Mouse (Mus musculus) ES-E14 (cell line): ENCODE data around the gene Tenm2. TPM values are rescaled to one million over a fixed set of nuclear protein-coding genes. Genes with fewer than 3 reads are reported as not detected.

Experiments
- DNase-seq: peaks from one replicate; pipeline ENCODE4 v3.0.0-alpha.2; 2013; ENCODE audit warnings: low read depth, low spot score
- H3K27ac ChIP-seq: 2 replicates; pipeline ENCODE4 v1.5.1; 2012; ENCODE audit warnings: low read depth, mild to moderate bottlenecking, low read length, moderate library complexity, mixed read lengths; ENCODE audit not compliant: poor library complexity, insufficient read depth, severe bottlenecking
- H3K36me3 ChIP-seq: 2 replicates; pipeline ENCODE4 v1.6.1; 2012; ENCODE audit warnings: mild to moderate bottlenecking, low read length, moderate library complexity, mixed read lengths; ENCODE audit not compliant: control insufficient read depth, poor library complexity, insufficient read depth, severe bottlenecking
- H3K4me1 ChIP-seq, 2 experiments: fragments of 150-350 bp in 1 of 2; sonication (generic) in 1 of 2; 2 replicates each; pipeline ENCODE4 v1.6.1; 2012; ENCODE audit warnings: low read length in 2 of 2, mild to moderate bottlenecking in 1 of 2, mixed read lengths in 1 of 2; ENCODE audit not compliant: control insufficient read depth in 2 of 2, insufficient read depth in 2 of 2, poor library complexity in 1 of 2
- H3K4me3 ChIP-seq, 2 experiments: fragments of 150-350 bp in 1 of 2; sonication (generic) in 1 of 2; 2 replicates each; pipeline ENCODE4 v1.5.1; 2012; ENCODE audit warnings: low read length in 2 of 2, low read depth in 1 of 2, mild to moderate bottlenecking in 1 of 2, mixed read lengths in 1 of 2; ENCODE audit not compliant: insufficient read depth in 1 of 2, poor library complexity in 1 of 2, severe bottlenecking in 1 of 2
- H3K9ac ChIP-seq: 2 replicates; pipeline ENCODE4 v1.6.1; 2012; ENCODE audit warnings: low read depth, mild to moderate bottlenecking, low read length, mixed read lengths; ENCODE audit not compliant: poor library complexity, insufficient read depth, severe bottlenecking
- H3K9me3 ChIP-seq: fragments of 150-350 bp; sonication (generic); 2 replicates; pipeline ENCODE4 v1.6.1; 2012; ENCODE audit warnings: low read depth, mild to moderate bottlenecking, low read length; ENCODE audit not compliant: control insufficient read depth, insufficient read depth
- CHD2 ChIP-seq: IDR thresholded peaks from 2 replicates; pipeline ENCODE4 v1.6.1; 2014; ENCODE audit warnings: mild to moderate bottlenecking, low read depth, low read length, inconsistent platforms
- HCFC1 ChIP-seq: IDR thresholded peaks from 2 replicates; pipeline ENCODE4 v1.6.1; 2012; ENCODE audit warnings: low read length, inconsistent platforms, borderline replicate concordance; ENCODE audit not compliant: insufficient read depth
- MAFK ChIP-seq: IDR thresholded peaks from 2 replicates; pipeline ENCODE4 v1.6.1; 2014; ENCODE audit warnings: mild to moderate bottlenecking, low read depth, low read length, inconsistent platforms; ENCODE audit not compliant: insufficient read depth
- ZC3H11A ChIP-seq: IDR thresholded peaks from 2 replicates; pipeline ENCODE4 v1.6.1; 2012; ENCODE audit warnings: low read depth, mild to moderate bottlenecking, inconsistent platforms, low read length, borderline replicate concordance
- ZNF384 ChIP-seq: IDR thresholded peaks from 2 replicates; pipeline ENCODE4 v1.6.1; 2012; ENCODE audit warnings: low read depth, low read length, inconsistent platforms
- in situ Hi-C, 2 experiments: fragments of 600-800 bp; cut with MboI; formaldehyde crosslinking; loops; one replicate each; pipeline ENCODE4 v1.15.1; 2025; ENCODE audit warnings: low sequenced_read_pairs in 2 of 2, inconsistent platforms in 1 of 2; ENCODE audit not compliant: unreplicated experiment in 2 of 2
- total RNA-seq: library from RNA; depleted of rRNA; stranded (reverse); fragments of 300-350 nt; gene quantifications from 2 replicates; pipeline ENCODE4 v1.2.3, GENCODE M21; 2012

Gene Tenm2
- total RNA-seq, 1 experiment, result 0.04 TPM

DNA sequence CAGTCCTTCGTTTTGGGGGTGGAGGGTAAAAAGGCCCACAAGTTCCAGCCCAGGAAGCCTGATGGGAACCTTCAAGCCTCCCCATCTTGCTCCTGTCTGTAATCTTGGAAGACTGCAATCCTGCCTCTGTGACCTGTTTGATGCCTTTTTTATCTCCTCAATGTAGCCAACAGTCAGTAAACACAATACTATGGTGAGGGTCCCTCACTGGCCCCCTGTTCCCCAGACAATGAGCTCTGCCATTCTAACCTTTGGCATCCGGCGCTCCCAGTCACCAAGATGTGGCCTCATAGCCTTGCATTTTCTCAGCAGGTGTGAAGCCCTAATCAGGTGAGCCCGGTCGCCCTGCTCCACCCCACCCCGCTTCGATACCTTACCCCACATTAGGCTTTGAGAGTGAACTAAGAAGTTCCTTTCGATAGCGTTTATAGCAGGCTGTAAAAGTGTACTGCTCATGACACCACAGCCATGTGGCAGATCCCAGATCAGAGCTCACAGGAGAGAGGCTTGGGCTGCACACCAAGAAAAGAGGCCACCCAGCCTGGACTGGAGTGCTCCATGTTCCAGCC, 1271.7 kb downstream of the Tenm2 start:
- Histone ChIP-seq H3K9me3 (no peaks in the 10 kb centered on the region), H3K4me1 (peaks cover 0 to 13% of the 10 kb centered on the region in 2 experiments; a peak in 3 of 4 replicates), H3K36me3 (no peaks in the 10 kb centered on the region; the same call in 1 of the 2 replicates), H3K4me3 (no peak overlapping the region), H3K27ac (peak overlapping the region; percentile 18; the same call in 1 of the 2 replicates), H3K9ac (no peak overlapping the region)
- TF ChIP-seq MAFK, result no peak
- TF ChIP-seq CHD2, result no peak
- TF ChIP-seq HCFC1, result no peak
- TF ChIP-seq ZNF384, result no peak
- no peak for TF ChIP-seq ZC3H11A
- no peak for DNase-seq
- in situ Hi-C loops, result no loop called here

DNA sequence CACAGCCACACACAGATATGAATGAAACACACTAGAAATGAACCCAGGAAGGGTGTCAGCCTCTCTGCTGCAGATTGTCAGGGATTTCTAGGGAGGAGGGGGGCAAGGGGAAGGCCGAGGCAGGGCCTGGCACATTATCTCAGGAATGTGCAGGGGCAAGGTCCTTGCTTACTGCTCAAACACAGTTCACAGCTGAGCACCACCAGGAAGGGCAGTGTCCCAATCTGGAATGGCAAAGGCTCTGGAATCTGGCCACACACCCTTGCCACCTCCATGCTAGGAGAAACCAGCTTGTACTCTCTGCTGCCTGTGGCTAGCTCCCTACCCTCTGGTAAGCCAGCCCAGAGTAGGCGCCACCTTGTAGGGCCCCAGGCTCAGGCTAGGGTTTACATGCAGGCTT, 1272.2 kb downstream of the Tenm2 start:
- in situ Hi-C loops, result no loop called here
- TF ChIP-seq ZNF384 (no peak), ZC3H11A (no peak), HCFC1 (no peak), CHD2 (no peak), MAFK (no peak)
- Histone ChIP-seq H3K4me1 (peaks cover 0 to 13% of the 10 kb centered on the region in 2 experiments; a peak in 3 of 4 replicates), H3K36me3 (no peaks in the 10 kb centered on the region; the same call in 1 of the 2 replicates), H3K9ac (no peak overlapping the region), H3K4me3 (no peak overlapping the region), H3K27ac (no peak overlapping the region), H3K9me3 (no peaks in the 10 kb centered on the region)
- no peak for DNase-seq

DNA sequence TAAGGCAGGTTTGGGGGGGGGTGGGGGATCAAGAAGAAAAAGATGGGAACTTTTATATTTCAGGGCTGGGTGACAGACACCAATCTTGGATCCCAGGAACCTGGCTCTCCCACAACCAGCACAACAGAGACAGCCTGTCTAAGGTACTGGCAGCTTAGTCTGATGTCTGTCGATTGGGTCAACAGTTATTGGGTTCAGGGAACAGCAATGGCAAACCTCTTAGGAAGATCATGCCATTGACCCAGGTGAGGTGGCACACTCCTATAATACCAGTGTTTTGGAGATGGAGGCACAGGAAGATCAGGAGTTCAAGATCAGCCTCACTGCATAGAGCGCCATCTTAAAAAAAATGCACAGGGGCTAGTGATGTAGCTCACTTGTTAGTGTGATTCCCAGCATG, 1273.3 kb downstream of the Tenm2 start:
- DNase-seq, result no peak
- Histone ChIP-seq H3K9ac (no peak overlapping the region), H3K4me1 (peaks cover 0 to 11% of the 10 kb centered on the region in 2 experiments; a peak in 2 of 4 replicates), H3K27ac (no peak overlapping the region), H3K4me3 (no peak overlapping the region), H3K9me3 (no peaks in the 10 kb centered on the region), H3K36me3 (no peaks in the 10 kb centered on the region; the same call in 1 of the 2 replicates)
- TF ChIP-seq MAFK (no peak), ZC3H11A (no peak), CHD2 (no peak), ZNF384 (no peak), HCFC1 (no peak)
- in situ Hi-C loops, result no loop called here

DNA sequence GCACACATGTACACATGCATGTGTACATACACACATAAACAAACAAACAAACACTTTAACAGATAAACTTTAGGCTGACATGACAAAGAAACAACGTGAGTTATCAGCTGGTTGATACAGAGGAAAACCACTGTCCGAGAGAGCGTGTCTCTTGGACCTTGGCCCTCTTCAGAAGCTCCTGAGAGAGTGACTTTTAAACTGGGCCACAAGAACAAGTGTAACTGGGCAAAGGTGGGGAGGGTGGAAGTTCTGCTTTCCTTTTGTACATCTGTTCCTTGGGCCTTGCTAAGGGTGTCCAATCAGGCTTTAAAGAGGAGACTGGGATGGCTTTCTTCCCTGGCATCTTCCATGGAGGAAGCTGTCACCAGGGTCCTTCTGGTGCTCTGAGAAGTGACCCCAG, 1276.5 kb downstream of the Tenm2 start:
- DNase-seq, result no peak
- Histone ChIP-seq H3K4me3 (no peak overlapping the region), H3K36me3 (peaks cover 1% of the 10 kb centered on the region; the same call in 1 of the 2 replicates), H3K4me1 (peaks cover 0 to 13% of the 10 kb centered on the region in 2 experiments; a peak in 2 of 4 replicates), H3K9ac (no peak overlapping the region), H3K27ac (no peak overlapping the region), H3K9me3 (no peaks in the 10 kb centered on the region)
- in situ Hi-C loops, result no loop called here
- no peak for TF ChIP-seq ZC3H11A
- no peak for TF ChIP-seq ZNF384
- TF ChIP-seq HCFC1, result no peak
- no peak for TF ChIP-seq MAFK
- TF ChIP-seq CHD2, result no peak
